Mouse (Mus musculus) forebrain, embryonic 14.5 days (tissue): ENCODE results near the gene Skor1. TPM values are rescaled to one million over a fixed set of nuclear protein-coding genes. Genes with fewer than 3 reads are reported as not detected.

Experiments used
- ATAC-seq: fragments of 200-750 bp; cut with Nextera tagmentation; 2 replicates; pipeline ENCODE4 v1.8.0; 2017; ENCODE audit warnings: mild to moderate bottlenecking, moderate library complexity
- DNase-seq: peaks from one replicate; pipeline ENCODE4 v3.0.0-alpha.2; 2015; ENCODE audit warnings: low spot score
- H3K27ac ChIP-seq: fragments of 300-500 bp; sonication (generic); 2 replicates; pipeline ENCODE4 v1.5.1; 2014; ENCODE audit warnings: low read depth, mild to moderate bottlenecking, control low read depth, low read length, moderate library complexity
- H3K27me3 ChIP-seq: fragments of 300-500 bp; sonication (generic); replicated peaks from 2 replicates; pipeline ENCODE4 v1.6.1; 2014; ENCODE audit warnings: low read length, control low read depth, mixed read lengths; ENCODE audit not compliant: control insufficient read depth, insufficient read depth
- H3K36me3 ChIP-seq: fragments of 300-500 bp; sonication (generic); 2 replicates; pipeline ENCODE4 v1.6.1; 2014; ENCODE audit warnings: low read length, control low read depth; ENCODE audit not compliant: control insufficient read depth, insufficient read depth
- H3K4me1 ChIP-seq: fragments of 300-500 bp; sonication (generic); 2 replicates; pipeline ENCODE4 v1.6.1; 2014; ENCODE audit warnings: antibody characterized with exemption, low read length, control low read depth; ENCODE audit not compliant: control insufficient read depth, insufficient read depth
- H3K4me2 ChIP-seq: fragments of 300-500 bp; sonication (generic); 2 replicates; pipeline ENCODE4 v1.6.1; 2014; ENCODE audit warnings: mild to moderate bottlenecking, control low read depth, low read length
- H3K4me3 ChIP-seq: fragments of 300-500 bp; sonication (generic); 2 replicates; pipeline ENCODE4 v1.5.1; 2014; ENCODE audit warnings: low read depth, low read length, control low read depth
- H3K9ac ChIP-seq: fragments of 300-500 bp; sonication (generic); 2 replicates; pipeline ENCODE4 v1.6.1; 2014; ENCODE audit warnings: mild to moderate bottlenecking, low read length, control low read depth, moderate library complexity
- H3K9me3 ChIP-seq: fragments of 300-500 bp; sonication (generic); replicated peaks from 2 replicates; pipeline ENCODE4 v1.6.1; 2016; ENCODE audit warnings: low read length, control low read depth, mixed read lengths; ENCODE audit not compliant: control insufficient read depth
- whole genome bisulfite sequencing: fragments of 180-500 bp; shearing (Covaris S2); extraction: QIAGEN DNeasy Blood & Tissue Kit; methylation state at CpG from one replicate; pipeline ENCODE4 v1.1.7; 2014; 5-methylcytosine and 5-hydroxymethylcytosine counted together
- polyA plus RNA-seq: library from polyadenylated mRNA; unstranded; fragments of >200 nt; fragmentation: Nextera tagmentation; extraction: Ambion mirVana; gene quantifications from 2 replicates; pipeline ENCODE4 v1.2.1, GENCODE M21; 2014

The Skor1 gene
- polyA plus RNA-seq, 1 experiment from 2014 or later, result 0.30 TPM

DNA sequence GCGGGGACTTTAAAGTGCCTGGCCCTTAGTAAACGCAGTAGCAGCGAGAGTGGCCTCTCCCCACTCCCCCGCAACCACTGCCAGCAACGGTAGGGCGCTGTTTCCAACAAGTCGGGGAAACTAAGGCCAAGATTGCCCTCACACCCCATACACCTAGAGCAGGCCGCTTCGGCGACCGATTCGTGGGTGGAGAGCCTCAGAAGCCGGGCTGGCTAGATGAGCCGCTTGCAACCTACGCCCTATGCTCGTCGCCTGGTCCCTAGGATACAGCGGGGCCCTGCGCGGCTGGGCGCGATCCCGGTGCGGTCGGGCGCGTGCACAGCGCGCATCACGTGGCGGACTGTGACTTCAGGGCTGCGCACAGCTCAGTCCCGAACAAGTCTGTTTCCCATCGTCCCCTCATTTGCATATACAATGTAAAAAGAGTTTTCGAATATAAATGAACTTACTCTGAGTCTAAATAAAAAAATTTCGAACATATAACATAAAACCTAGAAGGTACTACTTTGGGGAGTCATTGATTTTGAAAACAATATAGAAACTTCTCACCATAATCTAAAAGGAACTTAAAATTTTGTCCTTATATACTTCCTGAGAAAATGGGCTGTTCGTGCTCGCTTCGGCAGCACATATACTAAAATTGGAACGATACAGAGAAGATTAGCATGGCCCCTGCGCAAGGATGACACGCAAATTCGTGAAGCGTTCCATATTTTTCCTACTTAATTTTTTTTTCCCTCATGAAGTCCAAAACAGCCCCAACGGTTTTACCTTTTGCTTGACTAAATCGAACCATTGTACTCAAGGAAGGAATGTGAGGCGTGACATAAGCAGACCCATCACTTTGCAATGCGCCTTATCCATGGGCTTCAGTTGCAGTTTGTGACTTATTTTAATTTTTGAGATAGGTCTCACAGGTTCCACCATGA, 15.8 kb downstream of the Skor1 start:
- ATAC-seq (peak; percentile 99), DNase-seq (peak; percentile 96)
- Histone ChIP-seq H3K4me2 (peak overlapping the region; percentile 88), H3K27ac (peak overlapping the region; percentile 48; the same call in 1 of the 2 replicates), H3K4me1 (peaks cover 14% of the 10 kb centered on the region; the same call in 1 of the 2 replicates), H3K4me3 (peak overlapping the region; percentile 52), H3K36me3 (no peaks in the 10 kb centered on the region), H3K27me3 (peaks cover 39% of the 10 kb centered on the region), H3K9me3 (no peaks in the 10 kb centered on the region), H3K9ac (peak overlapping the region; percentile 59)
- 1% methylated on average over 48 of the region's 48 CpGs for WGBS

DNA sequence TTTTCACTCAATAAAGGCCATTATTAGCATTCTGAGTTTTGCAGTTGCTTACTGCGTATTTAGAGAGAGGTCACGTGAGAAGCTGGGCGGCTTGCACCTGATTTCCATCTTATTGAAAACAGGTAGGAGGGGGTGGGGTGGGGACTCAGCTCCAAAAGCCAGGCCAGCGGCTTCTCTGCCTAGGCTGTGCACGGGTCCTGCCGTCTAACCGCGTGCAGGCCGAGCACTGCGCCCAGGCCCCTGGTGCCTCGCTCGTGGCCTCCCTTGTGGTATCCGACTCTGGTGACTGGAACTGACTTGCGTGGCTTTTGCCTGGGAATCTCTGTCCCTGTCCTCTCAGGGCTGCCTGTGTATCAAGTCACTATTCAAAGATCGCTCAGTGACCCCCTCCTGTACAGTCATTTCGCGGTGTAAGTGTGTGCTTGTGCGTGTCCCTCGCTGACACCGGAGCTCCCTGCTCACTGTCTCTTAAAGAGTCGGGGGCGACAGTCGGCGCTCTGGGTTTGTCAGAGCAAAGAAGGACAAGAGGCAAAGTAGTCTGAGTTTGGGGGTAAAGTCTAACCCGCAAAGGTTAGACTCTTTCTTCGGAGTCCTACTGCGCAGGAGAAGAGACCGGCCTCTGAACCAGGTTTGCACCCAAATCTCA, 16.7 kb downstream of the Skor1 start:
- peak; percentile 48 for DNase-seq
- Histone ChIP-seq H3K4me2 (peak overlapping the region; percentile 88), H3K4me3 (peak overlapping the region; percentile 52), H3K9me3 (no peaks in the 10 kb centered on the region), H3K9ac (peak overlapping the region; percentile 59), H3K27me3 (peaks cover 30% of the 10 kb centered on the region), H3K4me1 (peaks cover 14% of the 10 kb centered on the region; the same call in 1 of the 2 replicates), H3K36me3 (no peaks in the 10 kb centered on the region), H3K27ac (0 out of 2 replicates have a peak overlapping the region, but pooled peaks have one; percentile 48)
- ATAC-seq, result peak; percentile 19
- under 1% methylated on average over 28 of the region's 28 CpGs for WGBS

DNA sequence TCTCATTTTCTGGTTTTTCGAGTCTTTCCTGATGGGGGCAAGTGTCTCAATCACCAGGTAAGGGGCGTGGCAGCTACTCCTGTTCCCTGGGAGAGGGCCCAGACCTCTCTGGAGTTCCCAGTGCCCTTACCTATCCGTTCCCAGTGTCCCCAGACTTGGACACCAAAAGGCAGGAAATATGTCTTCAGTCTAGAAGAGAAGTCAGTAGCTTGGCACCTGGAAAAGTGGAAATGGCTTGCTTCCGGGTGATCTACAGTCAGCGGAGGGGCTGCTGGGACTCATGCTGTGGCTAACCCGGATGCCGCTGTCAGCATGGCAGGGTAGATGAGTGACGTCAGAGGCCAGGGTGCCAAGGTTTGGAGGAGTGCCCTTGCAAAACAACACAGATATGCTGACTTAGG, 19.1 kb downstream of the Skor1 start:
- no peaks in the 10 kb centered on the region for H3K9me3 ChIP-seq
- H3K27ac ChIP-seq, result no peak overlapping the region
- no peak for ATAC-seq
- H3K4me2 ChIP-seq, result no peak overlapping the region
- WGBS, result 82% methylated on average over 8 of the region's 8 CpGs
- no peak overlapping the region for H3K9ac ChIP-seq
- peaks cover 8% of the 10 kb centered on the region; the same call in 1 of the 2 replicates for H3K4me1 ChIP-seq
- no peak overlapping the region for H3K4me3 ChIP-seq
- H3K36me3 ChIP-seq, result no peaks in the 10 kb centered on the region
- H3K27me3 ChIP-seq, result peaks cover 8% of the 10 kb centered on the region
- DNase-seq, result no peak

DNA sequence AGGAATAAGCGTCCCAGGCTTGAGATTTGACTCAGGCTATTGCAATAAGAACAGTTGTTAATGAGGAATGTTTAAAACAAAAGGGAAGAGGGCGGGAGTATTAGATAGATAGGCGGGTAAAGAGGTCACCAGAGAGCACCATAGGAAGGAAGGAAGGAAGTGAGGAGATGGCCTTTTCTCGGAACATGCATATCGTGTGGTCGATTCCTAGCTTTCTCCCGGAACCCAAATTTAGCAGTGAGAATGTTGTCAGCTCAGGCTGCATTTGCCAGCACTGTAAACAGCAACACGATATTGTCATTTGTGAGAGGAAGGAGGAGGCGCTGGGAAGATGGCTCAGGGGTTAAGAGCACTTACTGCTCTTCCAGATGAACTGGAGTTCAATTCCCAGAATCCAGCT, 24.2 kb downstream of the Skor1 start:
- H3K9ac ChIP-seq, result no peak overlapping the region
- DNase-seq, result no peak
- ATAC-seq, result no peak
- no peaks in the 10 kb centered on the region for H3K9me3 ChIP-seq
- no peaks in the 10 kb centered on the region for H3K4me1 ChIP-seq
- no peaks in the 10 kb centered on the region for H3K36me3 ChIP-seq
- WGBS, result 61% methylated on average over 9 of the region's 9 CpGs
- no peak overlapping the region for H3K4me3 ChIP-seq
- no peak overlapping the region; the same call in 1 of the 2 replicates for H3K4me2 ChIP-seq
- no peak overlapping the region for H3K27ac ChIP-seq
- no peaks in the 10 kb centered on the region for H3K27me3 ChIP-seq

DNA sequence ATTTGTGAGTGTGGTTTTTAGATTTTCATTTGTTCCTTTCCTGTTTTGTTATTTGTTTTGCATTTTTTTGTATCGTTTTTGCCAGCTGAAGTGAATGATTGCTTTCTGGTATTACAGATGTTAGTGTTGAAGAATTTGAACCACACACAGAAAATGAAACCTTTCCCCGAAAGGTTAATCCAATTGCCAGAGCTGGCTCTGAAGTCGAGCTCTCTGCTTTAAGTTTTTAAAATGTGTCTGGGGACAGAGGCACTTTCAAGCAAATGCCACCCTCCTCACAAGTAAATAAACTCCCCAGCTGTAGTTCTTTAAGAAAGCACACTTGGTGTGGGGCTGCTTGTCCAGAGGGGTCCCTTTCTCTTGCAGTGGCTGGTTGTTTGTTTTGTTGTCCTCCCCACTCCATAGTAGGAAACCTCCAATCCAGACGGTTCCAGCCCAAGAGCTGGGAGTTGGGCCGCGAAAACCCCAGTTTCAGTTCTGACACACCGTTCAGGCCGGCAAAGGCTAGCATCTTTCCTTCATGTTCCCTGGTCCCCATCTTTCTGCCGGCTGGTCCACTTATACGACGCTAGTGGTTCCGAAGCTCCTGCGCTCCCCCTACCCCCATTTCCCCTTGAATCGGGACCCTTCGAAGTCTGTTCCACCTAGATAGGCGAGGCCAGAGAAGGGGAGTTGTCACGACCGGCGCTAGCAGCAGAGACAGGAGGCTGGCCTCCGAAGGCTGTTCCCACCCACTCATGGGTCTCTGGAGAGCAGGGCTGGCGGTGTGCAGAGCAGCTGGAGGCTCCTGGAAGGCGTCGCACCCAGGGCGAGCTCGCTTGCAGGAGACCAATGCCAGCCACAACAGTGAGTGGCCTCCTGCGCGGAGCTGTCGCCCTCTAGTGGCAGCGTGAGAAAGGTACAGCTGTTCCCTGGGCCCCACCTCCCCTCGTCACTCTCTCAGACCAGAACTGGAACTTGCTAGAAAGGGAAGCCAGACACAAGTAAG, 25.0 kb downstream of the Skor1 start:
- Histone ChIP-seq H3K27me3 (no peaks in the 10 kb centered on the region), H3K4me1 (no peaks in the 10 kb centered on the region), H3K27ac (no peak overlapping the region), H3K9me3 (no peaks in the 10 kb centered on the region), H3K9ac (peak overlapping the region; percentile 53), H3K36me3 (no peaks in the 10 kb centered on the region), H3K4me3 (peak overlapping the region; percentile 31), H3K4me2 (peak overlapping the region; percentile 68)
- WGBS, result 9% methylated on average over 30 of the region's 30 CpGs
- peak; percentile 94 for DNase-seq
- ATAC-seq, result peak; percentile 98

DNA sequence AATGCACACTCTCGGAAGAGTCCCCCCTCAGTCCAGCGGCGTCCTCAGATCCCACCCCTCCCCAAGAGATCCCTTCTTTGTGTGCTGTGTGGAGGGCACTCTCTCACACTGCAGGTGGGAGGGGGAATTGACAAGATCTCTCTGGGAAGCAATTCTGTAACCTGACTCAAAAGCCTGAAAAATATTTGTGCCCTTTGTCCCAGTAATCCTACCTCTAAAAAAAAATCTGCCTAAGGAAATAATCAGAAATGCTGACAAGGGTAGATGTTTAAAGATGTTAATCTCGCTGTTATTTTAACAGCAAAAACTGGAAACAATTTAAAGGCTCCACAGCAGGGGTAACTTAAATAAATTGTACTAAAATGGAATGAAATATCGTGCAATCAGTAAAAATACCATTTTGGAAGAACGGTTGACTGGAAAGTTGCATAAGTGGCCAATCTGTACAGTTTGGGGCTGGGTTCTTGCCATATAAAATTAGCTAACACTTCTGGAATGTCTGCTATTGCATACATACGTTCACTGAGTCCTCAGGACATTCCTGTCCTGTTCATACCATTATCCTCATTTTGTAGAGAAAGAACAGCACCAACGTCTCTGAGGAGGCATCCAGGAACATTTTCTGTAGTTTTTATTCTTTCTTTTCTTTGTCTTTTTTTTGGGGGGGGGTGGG, 26.5 kb downstream of the Skor1 start:
- no peaks in the 10 kb centered on the region for H3K9me3 ChIP-seq
- no peak overlapping the region for H3K4me2 ChIP-seq
- H3K4me3 ChIP-seq, result no peak overlapping the region
- H3K4me1 ChIP-seq, result no peaks in the 10 kb centered on the region
- WGBS, result 25% methylated on average over 8 of the region's 8 CpGs
- H3K27me3 ChIP-seq, result no peaks in the 10 kb centered on the region
- no peak overlapping the region for H3K27ac ChIP-seq
- ATAC-seq (no peak), DNase-seq (no peak)
- H3K36me3 ChIP-seq, result no peaks in the 10 kb centered on the region
- no peak overlapping the region for H3K9ac ChIP-seq

DNA sequence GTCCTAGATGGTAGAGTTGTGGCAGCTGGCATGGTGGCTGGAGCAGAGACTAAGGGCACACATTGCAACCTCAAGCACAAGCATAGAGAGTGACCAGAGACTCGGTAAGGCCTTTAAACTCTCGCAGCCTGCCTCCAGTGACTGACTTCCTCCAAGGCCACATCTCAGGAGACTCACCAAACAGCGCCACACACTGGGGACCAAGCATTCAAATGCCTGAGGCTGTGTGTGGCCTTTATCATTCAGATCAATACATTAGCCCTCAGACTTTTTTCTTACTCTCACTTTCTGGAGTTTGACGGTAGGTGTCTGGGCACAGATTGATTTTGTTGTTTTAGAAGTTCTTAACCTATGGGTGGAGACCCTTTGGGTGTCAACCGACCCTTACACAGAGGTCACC, 30.4 kb downstream of the Skor1 start:
- DNase-seq, result no peak
- H3K9me3 ChIP-seq, result no peaks in the 10 kb centered on the region
- WGBS, result 61% methylated on average over 5 of the region's 5 CpGs
- H3K4me1 ChIP-seq, result no peaks in the 10 kb centered on the region
- no peak overlapping the region for H3K4me2 ChIP-seq
- no peaks in the 10 kb centered on the region for H3K27me3 ChIP-seq
- H3K36me3 ChIP-seq, result no peaks in the 10 kb centered on the region
- no peak overlapping the region for H3K27ac ChIP-seq
- H3K4me3 ChIP-seq, result no peak overlapping the region
- no peak for ATAC-seq
- H3K9ac ChIP-seq, result no peak overlapping the region

DNA sequence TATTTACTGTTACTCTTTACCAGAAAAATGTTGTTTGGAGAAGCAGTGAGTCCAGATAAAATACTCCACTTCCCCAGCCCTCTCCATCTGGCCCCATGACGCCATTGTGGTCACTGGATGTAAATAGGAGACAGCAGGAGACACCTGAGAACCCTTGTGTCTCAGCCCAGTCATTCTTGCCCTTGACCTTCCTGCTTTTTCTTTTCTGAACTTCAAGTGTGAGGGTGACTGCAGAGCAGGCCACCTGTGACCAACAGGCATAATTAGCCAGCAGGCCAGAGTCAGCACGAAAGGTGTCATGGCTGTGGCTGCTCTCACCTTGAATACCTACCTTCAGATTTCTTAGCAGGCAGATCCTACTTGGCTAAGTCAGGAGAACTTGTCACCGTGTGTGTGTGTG, 36.2 kb downstream of the Skor1 start:
- H3K36me3 ChIP-seq, result no peaks in the 10 kb centered on the region
- DNase-seq (no peak), ATAC-seq (no peak)
- H3K4me2 ChIP-seq, result no peak overlapping the region
- H3K4me3 ChIP-seq, result no peak overlapping the region
- H3K27me3 ChIP-seq, result no peaks in the 10 kb centered on the region
- no peaks in the 10 kb centered on the region for H3K9me3 ChIP-seq
- peaks cover 11% of the 10 kb centered on the region; the same call in 1 of the 2 replicates for H3K4me1 ChIP-seq
- no peak overlapping the region for H3K27ac ChIP-seq
- no peak overlapping the region for H3K9ac ChIP-seq
- 72% methylated on average over 3 of the region's 3 CpGs for WGBS
